Mouse (Mus musculus) mouse trophoblast stem cell (cell line): ENCODE results near the gene Inpp4b.

Source experiments
- in situ Hi-C, 2 experiments: fragments of 300-500 bp; cut with MseI, MboI; formaldehyde crosslinking; loops; 2 replicates in 1 of 2; 3 replicates in 1 of 2; pipeline ENCODE4 v1.15.1; 2025

Inpp4b gene

GRCm38 (mm10) chr8:81342236-81342998 lies at the start of gene Inpp4b:
Gene Inpp4b (plus strand): TSS chr8:81342556.
- in situ Hi-C loops, result loop anchor here in 1 of 2 experiments (25.0 kb wide), 1 partner anchor 470 kb away; no protein-coding TSS in a partner anchor

GRCm38 (mm10) chr8:81335250-81335649 lies 7.1 kb upstream of the Inpp4b start:
- in situ Hi-C loops, result loop anchor here in 1 of 2 experiments (25.0 kb wide), 1 partner anchor 477 kb away; no protein-coding TSS in a partner anchor

DNA sequence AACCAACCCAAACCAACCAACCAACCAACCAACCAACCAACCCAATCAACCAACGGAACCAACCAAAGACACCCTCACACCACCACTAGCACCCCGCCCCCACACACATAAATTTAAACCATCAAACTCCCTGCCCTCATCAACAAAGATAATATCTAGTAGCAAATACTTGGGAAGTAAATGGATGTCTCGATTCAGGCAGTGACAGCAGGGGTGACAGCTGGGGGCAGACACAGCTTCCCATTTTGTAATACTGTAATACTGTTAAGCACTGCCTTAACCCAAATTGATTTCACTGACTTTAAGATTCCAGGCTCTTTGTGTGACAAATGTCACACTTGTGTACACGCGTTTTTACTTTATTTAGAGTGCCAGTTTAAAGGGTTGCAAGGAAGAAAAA lies 1.2 kb upstream of the Inpp4b start:
- in situ Hi-C loops, result loop anchor here in 1 of 2 experiments (25.0 kb wide), 1 partner anchor 471 kb away; no protein-coding TSS in a partner anchor

GRCm38 (mm10) chr8:81341591-81342235 lies 643 bp upstream of the Inpp4b start:
- in situ Hi-C loops, result loop anchor here in 1 of 2 experiments (25.0 kb wide), 1 partner anchor 471 kb away; no protein-coding TSS in a partner anchor

DNA sequence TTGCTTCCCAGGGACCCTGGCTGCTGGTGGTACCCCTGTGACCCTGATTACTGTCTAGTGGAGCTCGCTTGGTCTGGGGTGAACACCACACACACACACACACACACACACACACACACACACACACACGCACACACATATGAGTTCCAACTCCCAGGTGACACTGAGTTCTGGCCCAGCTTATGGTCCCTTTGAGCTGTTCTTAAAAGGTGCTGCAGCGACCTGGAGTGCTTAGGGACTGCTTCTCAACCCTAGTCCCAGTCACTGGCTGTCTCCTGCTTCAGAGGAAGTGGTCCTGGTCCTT lies 595 bp downstream of the Inpp4b start:
- in situ Hi-C loops, result loop anchor here in 1 of 2 experiments (25.0 kb wide), 1 partner anchor 469 kb away; no protein-coding TSS in a partner anchor

- in situ Hi-C loops, result loop anchor here in 1 of 2 experiments (25.0 kb wide), 1 partner anchor 467 kb away; no protein-coding TSS in a partner anchor
Measured at GRCm38 (mm10) chr8:81345170-81345697, 2.9 kb downstream of the Inpp4b start.

GRCm38 (mm10) chr8:81349452-81349851 lies 7.1 kb downstream of the Inpp4b start:
- in situ Hi-C loops, result loop anchor here in 1 of 2 experiments (25.0 kb wide), 1 partner anchor 463 kb away; no protein-coding TSS in a partner anchor

- in situ Hi-C loops, result no loop called here
Measured at GRCm38 (mm10) chr8:81353460-81353859, 11.1 kb downstream of the Inpp4b start.

GRCm38 (mm10) chr8:81358108-81358507 lies 15.8 kb downstream of the Inpp4b start:
- in situ Hi-C loops, result no loop called here

DNA sequence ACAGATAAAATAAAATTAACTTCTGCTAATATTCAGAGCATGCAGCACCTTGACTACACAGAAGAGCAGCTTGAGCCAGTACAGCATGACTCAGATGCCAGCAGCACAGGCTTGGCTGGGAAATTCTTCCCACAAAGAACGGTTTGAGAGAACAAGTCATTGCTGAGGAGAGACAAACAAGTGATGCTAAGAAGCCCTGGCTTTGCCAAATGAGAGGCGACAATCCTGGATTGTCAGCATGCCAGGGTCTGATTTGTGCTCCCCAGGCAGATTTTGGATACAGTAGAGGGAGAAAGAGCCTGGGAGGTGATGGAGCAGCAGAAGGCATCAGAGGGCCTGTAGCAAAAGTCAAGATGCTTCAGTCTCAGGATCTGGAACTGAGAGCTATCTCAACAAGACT lies 18.2 kb downstream of the Inpp4b start:
- in situ Hi-C loops, result no loop called here

- in situ Hi-C loops, result no loop called here
Measured at GRCm38 (mm10) chr8:81361162-81361561, 18.8 kb downstream of the Inpp4b start.

GRCm38 (mm10) chr8:81370607-81371006 lies 28.3 kb downstream of the Inpp4b start:
- in situ Hi-C loops, result no loop called here

- in situ Hi-C loops, result no loop called here
Measured at GRCm38 (mm10) chr8:81371844-81372243, 29.5 kb downstream of the Inpp4b start.

GRCm38 (mm10) chr8:81374877-81375475 lies 32.6 kb downstream of the Inpp4b start:
- in situ Hi-C loops, result no loop called here

DNA sequence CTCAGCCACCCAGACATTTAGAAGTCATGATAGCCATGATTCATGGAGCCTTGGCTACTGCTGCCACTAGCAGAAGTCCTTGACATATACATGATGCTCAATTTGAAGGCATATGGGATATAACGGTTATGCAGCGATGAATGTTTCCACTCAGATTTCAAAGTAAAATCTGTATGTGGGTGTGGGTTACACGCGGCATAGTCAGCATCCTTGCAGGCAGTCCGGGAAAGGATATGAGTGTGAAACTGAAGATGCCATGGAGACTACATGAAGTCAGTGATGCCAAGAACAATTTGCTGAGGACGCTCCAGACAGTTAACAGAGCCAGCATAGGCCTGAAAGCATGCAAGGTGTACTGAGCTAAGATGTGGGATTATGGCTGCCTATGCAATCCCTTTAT lies 46.6 kb downstream of the Inpp4b start:
- in situ Hi-C loops, result no loop called here

DNA sequence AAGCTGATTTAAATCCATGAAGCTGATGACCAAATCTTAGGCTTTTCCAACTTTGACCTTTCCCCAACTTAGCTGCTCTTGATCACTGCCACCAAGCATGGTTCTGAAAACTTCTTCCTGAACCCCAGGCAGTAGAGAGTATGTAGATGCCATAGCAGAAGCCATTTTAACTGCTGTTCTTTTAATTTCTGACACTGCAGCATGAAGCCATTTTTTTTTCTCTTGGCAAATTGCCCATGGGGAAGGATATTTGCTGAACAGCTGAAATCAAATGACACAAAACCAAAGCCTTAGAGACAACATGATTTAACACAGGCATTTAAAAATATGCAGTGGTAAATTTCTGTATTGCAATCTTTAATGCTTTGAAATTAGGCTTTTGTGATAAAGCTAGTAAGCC lies 56.7 kb downstream of the Inpp4b start:
- in situ Hi-C loops, result no loop called here

GRCm38 (mm10) chr8:81399501-81399900 lies 57.1 kb downstream of the Inpp4b start:
- in situ Hi-C loops, result no loop called here

- in situ Hi-C loops, result no loop called here
Measured at GRCm38 (mm10) chr8:81412707-81413106, 70.4 kb downstream of the Inpp4b start.

DNA sequence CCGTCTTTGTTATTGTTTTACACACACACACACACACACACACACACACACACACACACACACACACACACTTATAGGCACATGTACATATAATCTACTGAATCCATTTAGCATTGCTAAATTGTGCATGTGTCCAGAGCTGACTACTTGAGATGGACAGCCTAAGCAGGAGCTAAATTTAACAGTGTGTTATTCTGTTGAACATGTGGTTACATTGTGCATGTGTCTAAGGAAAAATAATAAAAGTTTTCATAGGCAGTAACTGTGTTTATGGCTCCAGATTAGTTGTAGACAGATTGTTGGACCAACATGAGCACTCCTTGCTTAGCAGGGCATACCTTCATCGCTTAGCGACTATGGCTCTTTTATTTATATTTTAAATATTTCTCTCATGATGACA lies 101.6 kb downstream of the Inpp4b start:
- in situ Hi-C loops, result no loop called here

GRCm38 (mm10) chr8:81449798-81450197 lies 107.4 kb downstream of the Inpp4b start:
- in situ Hi-C loops, result no loop called here

- in situ Hi-C loops, result no loop called here
Measured at GRCm38 (mm10) chr8:81452082-81452481, 109.7 kb downstream of the Inpp4b start.

DNA sequence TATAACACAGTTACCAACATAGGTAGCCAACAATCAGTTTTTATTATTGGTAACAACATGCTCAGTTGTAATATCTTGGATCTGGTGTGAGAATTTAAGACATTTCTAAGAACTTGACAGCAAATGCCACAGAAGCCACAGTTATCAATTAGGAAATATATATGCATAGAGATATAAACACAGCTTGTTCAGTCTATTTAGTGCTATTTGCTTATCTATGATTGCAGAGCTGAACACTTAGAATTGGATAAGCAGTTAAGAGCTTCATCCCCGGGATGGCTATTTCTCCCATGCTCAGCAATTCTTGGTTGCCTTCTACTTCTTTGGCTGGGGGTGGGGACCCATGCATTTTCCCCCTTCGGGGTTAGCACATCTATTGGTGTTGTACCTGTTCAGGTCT lies 112.5 kb downstream of the Inpp4b start:
- in situ Hi-C loops, result no loop called here
